Mouse (Mus musculus) 3134 (cell line): ENCODE results near the gene Olfr1330.
A peak's percentile ranks its signal among the peaks of the same experiment; 100 is the strongest.
"Not testable (repeated sequence)": the region's sequence is repeated elsewhere in the genome, so short reads cannot be mapped to it uniquely, and the experiment has no call there.

Experiments used
- DNase-seq: peaks from one replicate; pipeline ENCODE4 v3.0.0-alpha.2; 2011; ENCODE audit warnings: low spot score; ENCODE audit not compliant: insufficient read length; ENCODE audit errors: extremely low read depth

Gene Olfr1330

GRCm38 (mm10) chr4:118888297-118888696, at the start of gene Olfr1330:
Gene Olfr1330 (plus strand): TSS chr4:118888597.
- no peak for DNase-seq

GRCm38 (mm10) chr4:118861791-118862190, 26.6 kb upstream of the Olfr1330 start:
- no peak for DNase-seq

DNA sequence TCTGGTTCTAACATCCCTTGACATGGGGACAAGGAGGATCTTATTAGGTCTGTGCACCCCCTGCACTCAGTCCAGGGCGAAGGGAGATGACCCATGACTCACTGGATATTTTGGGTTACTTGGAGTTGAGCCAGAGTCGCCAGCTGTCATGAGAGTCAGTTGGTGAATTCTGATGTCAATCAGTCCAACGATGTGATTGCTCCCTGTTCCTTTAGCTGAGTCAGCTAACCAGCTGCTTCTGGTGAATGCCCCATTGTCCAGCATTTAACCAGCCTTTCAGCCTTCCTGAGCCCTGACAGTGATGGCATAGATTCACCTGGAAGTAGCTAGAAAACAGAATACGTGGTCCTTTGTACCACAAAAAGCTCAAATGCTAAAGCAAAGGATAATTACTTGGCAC, 25.7 kb upstream of the Olfr1330 start:
- DNase-seq, result peak; percentile 2

DNA sequence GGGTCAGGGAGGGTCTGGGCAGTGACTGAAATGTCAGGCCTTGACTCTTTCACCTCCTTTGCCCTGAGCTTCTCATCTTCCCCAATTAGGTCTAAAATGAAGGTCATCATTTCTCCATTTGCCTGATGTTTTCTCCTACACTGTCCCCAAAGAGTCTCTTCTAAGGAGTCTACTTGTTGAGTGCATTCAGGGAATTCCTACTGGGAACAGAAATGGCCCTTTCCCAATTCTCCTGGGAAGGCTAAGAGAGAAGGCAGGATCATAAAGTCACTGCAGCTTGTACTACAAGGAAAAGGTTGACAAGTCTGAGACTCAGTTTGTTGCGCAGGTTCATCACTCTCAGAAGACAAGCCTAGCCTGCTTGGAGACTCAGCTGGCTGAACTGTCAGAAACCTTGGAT, 24.0 kb upstream of the Olfr1330 start, which contains the start of gene Olfr1331:
Gene Olfr1331, plus strand, starts transcription at position 301 of the 400 bp plus-strand sequence.
- no peak for DNase-seq

DNA sequence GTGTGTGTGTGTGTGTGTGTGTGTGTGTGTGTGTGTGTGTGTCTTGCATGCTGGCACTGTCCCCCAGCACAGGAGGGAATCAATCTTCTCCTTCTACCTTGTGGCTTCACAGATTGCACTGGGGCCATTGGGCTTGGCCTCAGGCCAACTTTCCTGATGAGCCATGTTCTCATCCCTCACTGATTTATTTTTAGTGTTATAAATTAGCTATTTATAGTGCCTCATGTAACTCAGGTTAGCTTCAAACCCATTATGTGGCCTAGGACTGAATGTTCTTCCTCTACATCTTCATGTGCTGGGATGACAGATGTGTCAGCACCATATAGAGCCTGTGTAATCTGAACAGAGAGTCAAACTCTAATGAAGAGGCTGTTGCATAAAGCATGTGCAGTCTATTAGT, 20.8 kb upstream of the Olfr1330 start:
- no peak for DNase-seq

DNA sequence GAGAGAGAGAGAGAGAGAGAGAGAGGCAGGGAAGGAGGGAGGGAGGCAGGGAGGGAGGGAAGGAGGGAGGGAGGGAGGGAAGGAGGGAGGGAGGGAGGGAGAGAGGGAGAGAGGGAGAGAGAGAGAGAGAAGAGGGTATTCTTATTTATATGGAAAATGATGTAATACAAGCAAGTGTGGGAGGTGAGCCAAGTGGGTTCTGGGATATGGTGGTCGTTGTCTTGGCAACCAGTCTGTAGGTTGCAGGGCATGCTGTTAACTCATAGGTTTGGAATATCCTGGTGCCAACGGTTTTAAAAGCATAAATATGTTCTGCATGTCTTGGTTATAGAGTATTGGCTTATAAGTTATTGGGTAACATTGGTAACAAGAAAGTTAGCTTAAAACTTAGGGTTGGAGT, 13.6 kb downstream of the Olfr1330 start:
- DNase-seq, result no peak

DNA sequence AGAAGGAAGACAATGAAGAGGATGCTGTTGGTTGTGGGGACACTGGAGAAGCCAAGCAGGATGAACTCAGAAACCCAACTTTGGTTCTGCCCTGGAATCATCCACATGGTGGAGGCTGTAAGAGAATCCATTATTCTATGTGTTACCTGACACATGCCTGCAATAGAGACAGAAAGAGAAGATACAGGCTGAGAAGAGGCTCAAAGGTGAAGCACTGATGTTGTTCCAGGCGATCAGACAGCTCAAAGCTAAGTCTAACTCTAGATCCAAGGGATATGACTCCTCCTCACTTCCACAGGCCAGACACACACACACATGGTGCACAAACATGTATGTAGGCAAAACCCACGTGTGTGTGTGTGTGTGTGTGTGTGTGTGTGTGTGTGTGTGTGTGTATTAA, 29.0 kb downstream of the Olfr1330 start, which contains the start of gene Olfr1329:
Gene Olfr1329, minus strand, starts transcription at position 101 of the 400 bp plus-strand sequence.
- not testable (repeated sequence) for DNase-seq

GRCm38 (mm10) chr4:118931326-118931725, 42.9 kb downstream of the Olfr1330 start:
- not testable (repeated sequence) for DNase-seq

- DNase-seq, result no peak
Measured at GRCm38 (mm10) chr4:118938512-118938911, 50.1 kb downstream of the Olfr1330 start, which contains the start of gene Olfr1328. Gene Olfr1328 (minus strand): TSS chr4:118938612.
